In the genomic region with DNA sequence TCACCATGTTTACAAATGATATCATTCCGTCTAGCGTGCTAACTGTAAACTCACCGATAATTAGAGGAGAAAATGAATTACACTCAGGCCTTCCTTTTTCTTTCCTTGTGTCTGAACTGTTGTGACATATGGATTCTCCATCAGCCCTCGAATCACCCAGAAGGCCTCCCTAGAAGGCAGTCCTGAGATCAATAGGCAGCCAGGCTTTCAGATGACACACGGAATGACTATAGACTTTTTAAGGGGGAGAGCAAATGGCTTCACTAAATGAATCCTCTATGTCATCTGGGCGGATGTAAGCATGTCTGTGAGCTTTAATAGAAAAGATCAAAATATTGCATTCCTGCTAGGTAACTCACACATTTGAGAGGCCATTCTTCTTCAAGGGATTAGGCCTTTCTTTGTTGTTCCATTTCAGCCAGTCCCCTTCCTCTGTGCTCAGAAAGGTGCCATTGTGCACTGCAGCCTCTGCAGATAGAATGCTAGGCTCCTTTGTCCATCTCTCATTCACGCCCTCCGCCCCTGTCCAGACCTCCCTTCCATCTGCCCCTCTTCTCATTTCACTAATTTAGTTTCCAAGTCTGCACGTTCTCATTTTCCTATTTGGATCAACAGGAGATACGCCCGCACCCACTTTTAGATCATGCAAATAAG, we compare ENCODE assay signal across 21 mouse cellular contexts.
A peak's percentile ranks its signal among the peaks of the same experiment; 100 is the strongest.
DNase-seq lines count a peak whose midpoint lies in the region; ATAC-seq and TF ChIP-seq lines count a peak whose summit lies in the region.
"Had no signal": no experiment of that assay in that cellular context is flagged by ENCODE, and none has a peak within 500 bp of the region (broad histone marks: within the 10 kb centered on the region; RNA-seq: fewer than 3 reads in every experiment).

No protein-coding gene starts in this region.

- no peak for ATAC-seq in forebrain, embryonic 11.5 days (replicated peaks; ENCODE audit: low FRiP score)
- ATAC-seq in forebrain, postnatal 0 days = no peak
- ATAC-seq in embryonic facial prominence, embryonic 11.5 days (replicated peaks; ENCODE audit: insufficient number of reproducible peaks, low FRiP score, low TSS enrichment, low read depth) = no peak
- ATAC-seq in liver, embryonic 12.5 days = no peak
- ATAC-seq in neural tube, embryonic 15.5 days (ENCODE audit: low FRiP score) = no peak
- ATAC-seq: activated CD4-positive, CD25-positive, alpha-beta regulatory T cell, adult 4 months; intestine, postnatal 0 days; lung, postnatal 0 days had no signal

- H3K9me3 ChIP-seq in forebrain, embryonic 11.5 days (ENCODE audit: control insufficient read depth, low read length) = no peaks in the 10 kb centered on the region
- no peaks in the 10 kb centered on the region for H3K9me3 ChIP-seq in forebrain, postnatal 0 days (ENCODE audit: low read length)
- no peaks in the 10 kb centered on the region for H3K9me3 ChIP-seq in embryonic facial prominence, embryonic 11.5 days (replicated peaks; ENCODE audit: control insufficient read depth, low read length)
- H3K9me3 ChIP-seq in liver, embryonic 12.5 days (replicated peaks) = no peaks in the 10 kb centered on the region
- no peaks in the 10 kb centered on the region for H3K9me3 ChIP-seq in neural tube, embryonic 15.5 days (replicated peaks)
- H3K9me3 ChIP-seq: heart, embryonic 15.5 days; liver, embryonic 15.5 days; neural tube, embryonic 13.5 days had no signal

- TF ChIP-seq CTCF in forebrain, postnatal 0 days (IDR thresholded peaks at IDR 0.05; ENCODE audit: low read depth) = no peak
- TF ChIP-seq CTCF in brain, embryonic 14.5 days (IDR thresholded peaks at IDR 0.05; ENCODE audit: borderline replicate concordance, extremely low read depth, insufficient read depth, insufficient read length) = no peak

- no peak overlapping the region for H3K9ac ChIP-seq in forebrain, embryonic 11.5 days (ENCODE audit: low read length)
- H3K9ac ChIP-seq in forebrain, postnatal 0 days = no peak overlapping the region
- no peak overlapping the region for H3K9ac ChIP-seq in embryonic facial prominence, embryonic 11.5 days (replicated peaks; ENCODE audit: low read length)
- H3K9ac ChIP-seq in liver, embryonic 12.5 days = no peak overlapping the region
- H3K9ac ChIP-seq in neural tube, embryonic 15.5 days (replicated peaks) = no peak overlapping the region
- H3K9ac ChIP-seq: heart, embryonic 15.5 days; liver, embryonic 15.5 days; neural tube, embryonic 13.5 days had no signal

- H3K4me1 ChIP-seq in forebrain, embryonic 11.5 days (replicated peaks; ENCODE audit: control insufficient read depth, insufficient read depth, low read length) = peaks cover 7% of the 10 kb centered on the region; the same call in 1 of the 2 replicates
- H3K4me1 ChIP-seq in forebrain, postnatal 0 days (ENCODE audit: insufficient read depth) = 0 out of 2 replicates have a peak, but pooled peaks cover 4% of the 10 kb centered on the region
- H3K4me1 ChIP-seq in embryonic facial prominence, embryonic 11.5 days (ENCODE audit: control insufficient read depth, insufficient read depth, low read length) = no peaks in the 10 kb centered on the region
- no peaks in the 10 kb centered on the region for H3K4me1 ChIP-seq in liver, embryonic 12.5 days
- H3K4me1 ChIP-seq in neural tube, embryonic 15.5 days = no peaks in the 10 kb centered on the region
- H3K4me1 ChIP-seq: heart, embryonic 15.5 days; liver, embryonic 15.5 days had no signal

- H3K36me3 ChIP-seq in forebrain, embryonic 11.5 days (ENCODE audit: control insufficient read depth, insufficient read depth, low read length) = no peaks in the 10 kb centered on the region
- H3K36me3 ChIP-seq in forebrain, postnatal 0 days (ENCODE audit: insufficient read depth) = no peaks in the 10 kb centered on the region
- H3K36me3 ChIP-seq in embryonic facial prominence, embryonic 11.5 days (replicated peaks; ENCODE audit: control insufficient read depth, insufficient read depth, low read depth, low read length) = no peaks in the 10 kb centered on the region
- no peaks in the 10 kb centered on the region for H3K36me3 ChIP-seq in liver, embryonic 12.5 days
- no peaks in the 10 kb centered on the region for H3K36me3 ChIP-seq in neural tube, embryonic 15.5 days
- H3K36me3 ChIP-seq: G1E; heart, embryonic 15.5 days; liver, embryonic 15.5 days; neural tube, embryonic 13.5 days had no signal

- H3K4me2 ChIP-seq in forebrain, embryonic 11.5 days (ENCODE audit: low read depth, low read length, severe bottlenecking) = 0 out of 2 replicates have a peak overlapping the region, but pooled peaks have one; percentile 11
- no peak overlapping the region for H3K4me2 ChIP-seq in forebrain, postnatal 0 days (ENCODE audit: low read depth)
- no peak overlapping the region for H3K4me2 ChIP-seq in embryonic facial prominence, embryonic 11.5 days (ENCODE audit: low read depth, low read length)
- H3K4me2 ChIP-seq in liver, embryonic 12.5 days = no peak overlapping the region
- no peak overlapping the region for H3K4me2 ChIP-seq in neural tube, embryonic 15.5 days
- H3K4me2 ChIP-seq: heart, embryonic 15.5 days; liver, embryonic 15.5 days; neural tube, embryonic 13.5 days had no signal

- DNase-seq in forebrain, embryonic 11.5 days (ENCODE audit: low spot score) = no peak
- no peak for DNase-seq in forebrain, postnatal 0 days
- peak; percentile 76 for DNase-seq in brain, embryonic 14.5 days (ENCODE audit: low read depth)
- peak; percentile 2 for DNase-seq in embryonic facial prominence, embryonic 11.5 days (ENCODE audit: low spot score)
- peak; percentile 29 for DNase-seq in mesoderm, embryonic 11.5 days (ENCODE audit: low read depth, low spot score)
- no peak for DNase-seq in adrenal gland, postnatal 14 days
- DNase-seq: adrenal gland, postnatal 10 days; cerebellum, adult 11-12 months; cerebellum, postnatal 36 days; gastrocnemius, postnatal 36 days; right cerebral cortex, postnatal 14 days; thymus, postnatal 4 days had no signal

- H3K4me3 ChIP-seq in forebrain, embryonic 11.5 days (ENCODE audit: low read depth, low read length) = no peak overlapping the region
- H3K4me3 ChIP-seq in forebrain, postnatal 0 days (ENCODE audit: low read depth, low read length) = no peak overlapping the region
- H3K4me3 ChIP-seq in embryonic facial prominence, embryonic 11.5 days (ENCODE audit: low read depth, low read length) = no peak overlapping the region
- no peak overlapping the region for H3K4me3 ChIP-seq in liver, embryonic 12.5 days
- H3K4me3 ChIP-seq in neural tube, embryonic 15.5 days (replicated peaks) = no peak overlapping the region
- H3K4me3 ChIP-seq: heart, embryonic 15.5 days; liver, embryonic 15.5 days; neural tube, embryonic 13.5 days had no signal

- H3K27me3 ChIP-seq in forebrain, embryonic 11.5 days (ENCODE audit: control insufficient read depth, insufficient read depth, low read length) = no peaks in the 10 kb centered on the region
- H3K27me3 ChIP-seq in forebrain, postnatal 0 days (ENCODE audit: insufficient read depth, low read length) = no peaks in the 10 kb centered on the region
- no peaks in the 10 kb centered on the region for H3K27me3 ChIP-seq in embryonic facial prominence, embryonic 11.5 days (ENCODE audit: control insufficient read depth, insufficient read depth, low read length)
- no peaks in the 10 kb centered on the region for H3K27me3 ChIP-seq in liver, embryonic 12.5 days (replicated peaks)
- no peaks in the 10 kb centered on the region for H3K27me3 ChIP-seq in neural tube, embryonic 15.5 days (replicated peaks)
- H3K27me3 ChIP-seq: heart, embryonic 15.5 days; liver, embryonic 15.5 days; neural tube, embryonic 13.5 days had no signal

- TF ChIP-seq POLR2A in brain, embryonic 14.5 days (IDR thresholded peaks at IDR 0.05; ENCODE audit: borderline replicate concordance, extremely low read depth, insufficient read depth, insufficient read length, poor library complexity, severe bottlenecking) = no peak

- 32% methylated on average over 11 of the region's 11 CpGs for WGBS in forebrain, embryonic 11.5 days
- 32% methylated on average over 11 of the region's 11 CpGs for WGBS in forebrain, postnatal 0 days
- WGBS in embryonic facial prominence, embryonic 11.5 days = 63% methylated on average over 11 of the region's 11 CpGs
- 67% methylated on average over 11 of the region's 11 CpGs for WGBS in liver, embryonic 12.5 days (ENCODE audit: insufficient replicate concordance)
- WGBS in neural tube, embryonic 15.5 days = 61% methylated on average over 11 of the region's 11 CpGs

- no peak overlapping the region for H3K27ac ChIP-seq in forebrain, embryonic 11.5 days (ENCODE audit: low read depth, low read length)
- H3K27ac ChIP-seq in forebrain, postnatal 0 days (ENCODE audit: low read depth, low read length) = no peak overlapping the region
- no peak overlapping the region for H3K27ac ChIP-seq in embryonic facial prominence, embryonic 11.5 days (replicated peaks; ENCODE audit: low read depth, low read length)
- H3K27ac ChIP-seq in liver, embryonic 12.5 days = no peak overlapping the region
- H3K27ac ChIP-seq in neural tube, embryonic 15.5 days (replicated peaks) = no peak overlapping the region
- H3K27ac ChIP-seq: heart, embryonic 15.5 days; liver, embryonic 15.5 days; neural tube, embryonic 13.5 days had no signal

Comparison
In these comparisons a context has a peak if more than half of its experiments do, and no peak if none do; other contexts are left out.
1. DNase-seq: peak in brain, embryonic 14.5 days (single experiment), embryonic facial prominence, embryonic 11.5 days (single experiment) and mesoderm, embryonic 11.5 days (single experiment); none in forebrain, embryonic 11.5 days (single experiment), forebrain, postnatal 0 days (single experiment) and adrenal gland, postnatal 14 days (single experiment).